Mouse (Mus musculus): ENCODE data around the gene Pcnx. TPM values are rescaled to one million over a fixed set of nuclear protein-coding genes. Genes with fewer than 3 reads are reported as not detected.
A peak's percentile ranks its signal among the peaks of the same experiment; 100 is the strongest.
"Not testable (repeated sequence)": the region's sequence is repeated elsewhere in the genome, so short reads cannot be mapped to it uniquely, and the experiment has no call there.

The Pcnx gene
- polyA plus RNA-seq, 1 experiment from 2014 or later, result 13.5 TPM

DNA sequence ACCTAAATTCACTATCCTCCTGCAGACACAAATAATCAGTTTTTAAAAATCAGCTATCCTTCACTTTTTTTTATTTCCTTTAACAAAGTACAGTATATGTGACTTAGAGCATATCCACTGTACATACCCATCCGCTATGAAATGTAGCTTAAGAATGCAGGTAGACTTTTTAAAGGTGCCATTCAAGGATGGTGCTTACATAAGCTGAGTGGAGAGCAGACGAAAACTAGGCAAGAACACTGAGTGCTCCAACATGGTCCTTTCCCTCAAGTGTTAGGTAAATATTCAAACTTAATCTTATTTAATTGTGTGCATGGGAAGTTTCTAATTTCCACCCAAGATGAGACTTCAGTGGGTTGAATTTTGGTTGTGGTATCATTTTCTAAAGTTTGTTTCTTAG is 119.5 kb downstream of the Pcnx start:
- no peak overlapping the region for H3K4me3 ChIP-seq
- WGBS, result 89% methylated on average over 2 of the region's 2 CpGs
- no peak overlapping the region for H3K27ac ChIP-seq
- no peaks in the 10 kb centered on the region for H3K27me3 ChIP-seq
- H3K4me1 ChIP-seq, result no peaks in the 10 kb centered on the region
- ATAC-seq (ENCODE audit: low FRiP score, low read depth), result no peak
- no peaks in the 10 kb centered on the region for H3K9me3 ChIP-seq
- peaks cover 84% of the 10 kb centered on the region for H3K36me3 ChIP-seq
- H3K9ac ChIP-seq, result no peak overlapping the region
- H3K4me2 ChIP-seq (replicated peaks), result no peak overlapping the region

DNA sequence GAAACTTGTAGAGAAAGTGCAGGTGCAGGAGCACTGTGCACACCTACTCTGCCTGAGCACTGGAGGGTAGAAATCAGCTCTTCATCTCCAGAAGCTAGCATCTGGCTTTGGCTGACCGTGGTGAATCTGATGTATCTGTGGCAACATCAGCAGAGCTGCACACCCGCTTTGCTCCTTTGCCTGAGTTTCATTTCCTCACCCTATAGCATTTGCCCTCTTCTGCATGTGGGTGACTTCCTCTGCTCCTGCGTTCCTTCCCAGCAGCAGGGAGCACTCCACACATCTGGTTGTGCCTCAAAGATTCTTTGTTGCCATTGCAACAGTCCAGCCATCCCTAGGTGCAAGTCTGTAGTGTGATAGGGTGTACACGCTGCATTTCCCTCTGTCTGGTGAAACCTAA is 132.3 kb downstream of the Pcnx start:
- no peak overlapping the region for H3K27ac ChIP-seq
- H3K4me3 ChIP-seq, result no peak overlapping the region
- H3K27me3 ChIP-seq, result no peaks in the 10 kb centered on the region
- H3K4me1 ChIP-seq, result no peaks in the 10 kb centered on the region
- peaks cover 86% of the 10 kb centered on the region for H3K36me3 ChIP-seq
- H3K9me3 ChIP-seq, result no peaks in the 10 kb centered on the region
- 87% methylated on average over 4 of the region's 4 CpGs for WGBS
- no peak overlapping the region for H3K4me2 ChIP-seq (replicated peaks)
- H3K9ac ChIP-seq, result no peak overlapping the region
- ATAC-seq (ENCODE audit: low FRiP score, low read depth), result no peak

DNA sequence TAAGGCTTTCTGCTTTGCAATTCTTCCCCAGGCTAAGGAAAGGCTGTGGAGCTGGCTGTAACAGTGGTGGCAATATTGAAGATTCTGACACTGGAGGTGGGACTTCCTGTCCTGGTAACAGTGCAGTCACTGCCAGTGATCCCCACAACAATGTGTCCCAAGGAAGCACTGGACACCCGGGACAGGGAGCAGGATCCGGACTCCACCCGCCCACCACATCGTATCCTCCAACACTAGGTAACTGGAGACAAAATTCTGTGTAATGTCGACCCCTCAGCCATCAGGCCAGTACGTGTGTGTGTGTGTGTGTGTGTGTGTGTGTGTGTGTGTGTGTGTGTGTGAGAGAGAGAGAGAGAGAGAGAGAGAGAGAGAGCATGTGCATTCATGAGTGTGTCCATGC is 133.2 kb downstream of the Pcnx start:
- no peaks in the 10 kb centered on the region for H3K27me3 ChIP-seq
- H3K9me3 ChIP-seq, result no peaks in the 10 kb centered on the region
- no peak overlapping the region for H3K9ac ChIP-seq
- H3K4me3 ChIP-seq, result no peak overlapping the region
- ATAC-seq (ENCODE audit: low FRiP score, low read depth), result no peak
- H3K36me3 ChIP-seq, result peaks cover 86% of the 10 kb centered on the region
- no peaks in the 10 kb centered on the region for H3K4me1 ChIP-seq
- no peak overlapping the region for H3K4me2 ChIP-seq (replicated peaks)
- no peak overlapping the region for H3K27ac ChIP-seq
- 89% methylated on average over 6 of the region's 6 CpGs for WGBS

DNA sequence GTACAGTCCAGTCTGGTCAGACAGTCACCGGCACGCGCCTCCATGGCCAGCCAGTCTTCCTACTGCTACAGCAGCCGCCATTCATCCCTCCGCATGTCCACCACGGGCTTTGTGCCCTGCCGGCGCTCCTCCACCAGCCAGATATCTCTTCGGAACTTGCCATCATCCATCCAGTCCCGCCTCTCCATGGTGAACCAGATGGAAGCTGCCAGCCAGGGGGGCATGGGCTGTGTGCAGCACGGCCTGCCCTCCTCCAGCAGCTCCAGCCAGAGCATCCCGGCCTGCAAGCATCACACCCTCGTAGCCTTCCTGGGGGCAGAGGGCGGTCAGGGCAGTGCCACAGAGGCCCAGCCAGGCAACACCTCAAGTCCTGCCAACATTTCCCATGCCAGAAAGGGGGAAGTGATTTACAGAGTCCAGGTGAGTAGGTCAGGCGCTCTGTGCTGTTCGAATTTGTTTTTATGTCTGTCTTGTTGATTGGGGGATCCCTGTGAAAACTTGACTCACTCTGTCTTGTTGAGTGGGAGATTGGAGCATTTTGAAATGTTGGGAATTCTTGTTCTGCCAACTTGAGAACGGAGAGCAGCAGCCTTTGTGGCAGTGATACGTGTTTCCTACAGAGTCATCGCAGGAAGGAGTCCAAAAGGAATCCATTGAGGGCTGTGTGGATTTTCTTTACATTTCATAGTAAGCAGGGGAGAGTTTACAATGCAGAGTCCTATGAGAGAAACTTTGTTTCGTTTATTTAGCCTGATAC is 135.3 kb downstream of the Pcnx start:
- 92% methylated on average over 20 of the region's 20 CpGs for WGBS

DNA sequence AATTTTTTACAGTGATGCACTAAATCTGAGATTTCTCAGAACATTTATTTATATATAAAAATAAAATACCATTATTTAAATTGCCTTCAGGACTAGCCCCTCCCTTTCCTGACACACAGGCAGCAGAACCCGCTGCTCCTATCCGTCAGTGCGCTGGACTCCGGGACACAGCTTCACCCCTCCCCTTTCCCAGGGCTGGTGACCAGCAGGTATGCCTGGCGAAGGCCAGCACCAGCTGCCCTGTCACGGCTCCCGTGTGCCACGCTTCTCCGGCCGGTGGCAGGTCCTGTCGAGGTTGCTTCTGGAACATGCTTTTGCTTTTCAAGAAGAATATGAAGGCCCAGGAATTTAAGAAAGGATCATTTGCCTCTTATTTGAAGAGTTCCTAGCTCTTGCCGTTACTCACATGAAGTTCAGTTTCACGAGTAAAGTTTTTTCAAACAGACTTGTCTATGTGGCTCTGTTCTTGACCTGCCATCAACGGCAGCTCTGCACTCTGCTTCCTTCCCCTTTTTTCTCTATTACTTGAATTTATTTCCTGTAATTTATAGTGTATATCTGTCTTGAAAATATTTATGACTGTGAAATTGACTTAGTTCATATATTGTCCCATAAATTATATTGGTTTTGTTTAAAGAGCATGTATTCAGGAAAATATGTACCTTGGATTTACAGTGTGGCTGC is 137.0 kb downstream of the Pcnx start:
- ATAC-seq (ENCODE audit: low FRiP score, low read depth), result no peak
- Histone ChIP-seq H3K4me1 (no peaks in the 10 kb centered on the region), H3K4me3 (no peak overlapping the region), H3K27ac (no peak overlapping the region), H3K9ac (no peak overlapping the region), H3K27me3 (no peaks in the 10 kb centered on the region), H3K4me2 (replicated peaks) (no peak overlapping the region), H3K9me3 (no peaks in the 10 kb centered on the region), H3K36me3 (peaks cover 53% of the 10 kb centered on the region)
- 82% methylated on average over 14 of the region's 14 CpGs for WGBS

More for the DNA sequence above, 135.3 kb downstream of the Pcnx start:
- H3K4me1 ChIP-seq, result no peaks in the 10 kb centered on the region
- H3K36me3 ChIP-seq, result peaks cover 71% of the 10 kb centered on the region
- no peak overlapping the region for H3K4me3 ChIP-seq
- H3K9ac ChIP-seq, result no peak overlapping the region
- ATAC-seq (ENCODE audit: low FRiP score, low read depth), result no peak
- H3K9me3 ChIP-seq, result no peaks in the 10 kb centered on the region
- H3K27me3 ChIP-seq, result no peaks in the 10 kb centered on the region
- no peak overlapping the region for H3K27ac ChIP-seq
- H3K4me2 ChIP-seq (replicated peaks), result no peak overlapping the region

- WGBS, result 68% methylated on average over 3 of the region's 3 CpGs
- H3K4me3 ChIP-seq, result no peak overlapping the region
- no peak overlapping the region for H3K27ac ChIP-seq
- H3K36me3 ChIP-seq, result peaks cover 46% of the 10 kb centered on the region
- H3K4me1 ChIP-seq, result no peaks in the 10 kb centered on the region
- ATAC-seq (ENCODE audit: low FRiP score, low read depth), result no peak
- no peaks in the 10 kb centered on the region for H3K9me3 ChIP-seq
- H3K27me3 ChIP-seq, result no peaks in the 10 kb centered on the region
- H3K9ac ChIP-seq, result no peak overlapping the region
- no peak overlapping the region for H3K4me2 ChIP-seq (replicated peaks)
Observed at GRCm38 (mm10) chr12:81997497-81997896, 137.7 kb downstream of the Pcnx start.

DNA sequence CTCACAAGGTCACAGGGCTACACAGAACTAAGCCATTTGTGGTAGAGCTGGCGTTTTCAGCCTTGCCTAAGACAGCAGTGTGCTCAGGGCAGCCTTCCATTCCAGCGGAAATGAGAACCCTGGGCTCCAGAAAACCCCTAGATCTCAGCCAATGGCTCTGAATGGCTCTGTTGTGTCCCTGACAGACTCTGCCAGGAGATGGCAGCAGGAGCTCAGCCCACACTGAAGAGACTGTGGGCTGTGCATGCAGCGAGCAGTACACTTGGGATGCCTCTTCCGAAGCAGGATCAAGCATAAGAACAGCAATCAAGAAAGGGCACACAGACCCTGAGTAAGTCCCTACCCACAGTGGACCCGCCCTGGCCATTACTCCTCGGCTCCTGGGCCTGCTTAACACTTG is 142.9 kb downstream of the Pcnx start:
- not testable (repeated sequence) for H3K27me3 ChIP-seq; H3K27ac ChIP-seq; H3K4me3 ChIP-seq; H3K36me3 ChIP-seq; H3K9ac ChIP-seq; H3K9me3 ChIP-seq; H3K4me1 ChIP-seq; H3K4me2 ChIP-seq (replicated peaks)
- ATAC-seq (ENCODE audit: low FRiP score, low read depth), result peak; percentile 91
- no CpG with 5 or more reads among the region's 6 CpGs for WGBS

DNA sequence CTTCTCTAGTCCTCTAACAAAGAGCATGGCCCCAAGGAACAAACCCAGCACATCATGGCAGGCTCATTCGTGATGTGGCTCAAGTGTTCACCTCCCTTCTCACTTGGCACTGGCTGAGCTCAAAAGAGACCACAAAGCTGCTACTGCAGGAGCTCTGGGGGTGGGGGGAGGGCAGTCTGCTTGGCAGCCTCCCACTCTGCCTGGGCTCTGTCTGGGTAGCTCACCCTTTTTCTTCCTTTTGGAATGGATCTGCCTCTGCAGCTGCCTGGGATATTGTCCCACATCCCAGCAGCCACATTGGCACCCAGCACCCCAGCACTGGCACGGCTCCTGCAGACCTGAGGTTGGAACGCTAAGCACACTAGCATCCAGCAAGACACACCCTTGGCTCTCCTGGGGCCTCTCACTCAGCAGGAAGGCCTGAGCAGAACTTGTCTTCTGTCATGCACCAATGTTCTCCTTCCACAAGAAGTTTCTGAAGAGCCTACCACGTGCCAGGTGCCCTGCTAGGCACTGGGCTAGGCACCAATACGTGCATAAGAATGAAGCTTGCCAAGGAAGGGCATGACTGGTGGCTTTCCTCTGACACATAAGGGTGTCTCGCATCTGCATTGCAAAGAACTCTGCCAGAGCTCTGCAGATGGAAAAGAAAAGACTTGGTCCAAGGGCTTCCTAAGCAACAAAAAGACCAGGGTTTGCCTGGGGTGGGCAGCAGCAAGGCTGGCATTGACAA is 166.2 kb downstream of the Pcnx start:
- H3K27ac ChIP-seq; H3K4me3 ChIP-seq; H3K4me2 ChIP-seq (replicated peaks); H3K9me3 ChIP-seq; H3K4me1 ChIP-seq; H3K27me3 ChIP-seq; H3K9ac ChIP-seq; H3K36me3 ChIP-seq; ATAC-seq (ENCODE audit: low FRiP score, low read depth): not testable (repeated sequence)
- WGBS, result no CpG with 5 or more reads among the region's 6 CpGs

DNA sequence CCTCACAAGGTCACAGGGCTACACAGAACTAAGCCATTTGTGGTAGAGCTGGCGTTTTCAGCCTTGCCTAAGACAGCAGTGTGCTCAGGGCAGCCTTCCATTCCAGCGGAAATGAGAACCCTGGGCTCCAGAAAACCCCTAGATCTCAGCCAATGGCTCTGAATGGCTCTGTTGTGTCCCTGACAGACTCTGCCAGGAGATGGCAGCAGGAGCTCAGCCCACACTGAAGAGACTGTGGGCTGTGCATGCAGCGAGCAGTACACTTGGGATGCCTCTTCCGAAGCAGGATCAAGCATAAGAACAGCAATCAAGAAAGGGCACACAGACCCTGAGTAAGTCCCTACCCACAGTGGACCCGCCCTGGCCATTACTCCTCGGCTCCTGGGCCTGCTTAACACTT is 173.7 kb downstream of the Pcnx start:
- H3K4me1 ChIP-seq; H3K36me3 ChIP-seq; H3K4me2 ChIP-seq (replicated peaks); H3K27me3 ChIP-seq; H3K4me3 ChIP-seq; H3K9ac ChIP-seq; H3K27ac ChIP-seq; H3K9me3 ChIP-seq: not testable (repeated sequence)
- peak; percentile 93 for ATAC-seq (ENCODE audit: low FRiP score, low read depth)
- no CpG with 5 or more reads among the region's 6 CpGs for WGBS

- ATAC-seq (ENCODE audit: low FRiP score, low read depth); H3K4me2 ChIP-seq (replicated peaks): not testable (repeated sequence)
Observed at GRCm38 (mm10) chr12:82033973-82034372, 174.2 kb downstream of the Pcnx start.

DNA sequence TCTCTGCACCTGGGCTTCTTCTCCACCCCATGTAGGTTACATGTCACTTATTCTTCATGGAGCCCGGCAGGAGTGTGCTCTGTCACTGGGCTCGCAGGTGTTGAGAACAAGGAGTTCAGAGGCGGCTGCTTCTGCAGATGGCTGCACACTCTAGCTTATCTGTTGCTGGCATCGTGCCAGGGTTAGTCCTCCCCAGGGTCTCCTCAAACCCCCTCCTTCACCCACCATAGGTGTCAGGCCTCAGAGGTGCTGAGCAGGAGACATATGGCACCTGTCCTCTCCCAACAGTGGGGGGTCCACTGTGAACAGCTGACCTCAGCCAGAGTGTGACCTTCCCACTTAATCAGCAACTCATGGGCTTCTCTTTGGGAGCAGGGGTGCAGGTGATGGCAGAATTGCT is 184.3 kb downstream of the Pcnx start:
- not testable (repeated sequence) for H3K4me3 ChIP-seq; H3K9me3 ChIP-seq; H3K4me2 ChIP-seq (replicated peaks); ATAC-seq (ENCODE audit: low FRiP score, low read depth); H3K36me3 ChIP-seq; H3K27me3 ChIP-seq; H3K9ac ChIP-seq; H3K27ac ChIP-seq; H3K4me1 ChIP-seq
- no CpG with 5 or more reads among the region's 4 CpGs for WGBS

More at GRCm38 (mm10) chr12:82033973-82034372, 174.2 kb downstream of the Pcnx start:
- WGBS, result no CpG with 5 or more reads among the region's 6 CpGs
- not testable (repeated sequence) for H3K27ac ChIP-seq, H3K27me3 ChIP-seq, H3K9me3 ChIP-seq, H3K4me3 ChIP-seq, H3K9ac ChIP-seq, H3K4me1 ChIP-seq, H3K36me3 ChIP-seq

All from limb, embryonic 13.5 days (tissue).